Mouse (Mus musculus) embryo, embryonic 10.5 days (tissue): ENCODE measurements around the gene Trim69.
"Not testable (repeated sequence)": the region's sequence is repeated elsewhere in the genome, so short reads cannot be mapped to it uniquely, and the experiment has no call there.

Source experiments
- DNase-seq: peaks from one replicate; pipeline ENCODE4 v3.0.0-alpha.2; 2015; ENCODE audit warnings: low spot score

The Trim69 gene

GRCm38 (mm10) chr2:122210534-122211228, 50.2 kb downstream of the Trim69 start:
- peak; percentile 65 for DNase-seq

GRCm38 (mm10) chr2:122217075-122217474, 56.6 kb downstream of the Trim69 start:
- not testable (repeated sequence) for DNase-seq

- no peak for DNase-seq
Measured at GRCm38 (mm10) chr2:122218234-122218633, 57.7 kb downstream of the Trim69 start.

GRCm38 (mm10) chr2:122221378-122221777, 60.9 kb downstream of the Trim69 start:
- no peak for DNase-seq

- no peak for DNase-seq
Measured at GRCm38 (mm10) chr2:122221798-122222197, 61.3 kb downstream of the Trim69 start.

GRCm38 (mm10) chr2:122222272-122222671, 61.8 kb downstream of the Trim69 start:
- no peak for DNase-seq

GRCm38 (mm10) chr2:122223654-122224053, 63.2 kb downstream of the Trim69 start:
- no peak for DNase-seq
